Mouse (Mus musculus) cerebellum, adult 2 months (tissue): ENCODE results near the gene Hdac1.

Experiments used
- CTCF ChIP-seq: fragments of 200-500 bp; IDR thresholded peaks from 2 replicates; pipeline ENCODE4 v1.5.1; 2011; ENCODE audit warnings: low read depth, mild to moderate bottlenecking, control low read depth, low read length, moderate library complexity, borderline replicate concordance; ENCODE audit not compliant: insufficient read depth
- POLR2A ChIP-seq: fragments of 200-500 bp; IDR thresholded peaks from 2 replicates; pipeline ENCODE4 v1.6.1; 2011; ENCODE audit warnings: low read length, control low read depth, borderline replicate concordance; ENCODE audit not compliant: insufficient read depth

GRCm38 (mm10) chr4:129565139-129565538, 22.6 kb upstream of the Hdac1 start:
- TF ChIP-seq POLR2A (no peak), CTCF (no peak)
